Mouse (Mus musculus) mesoderm, embryonic 11.5 days (tissue): ENCODE results near the gene Car12.

ENCODE experiments used
- DNase-seq: peaks from one replicate; pipeline ENCODE4 v3.0.0-alpha.2; 2012; ENCODE audit warnings: low read depth, low spot score

The Car12 gene

DNA sequence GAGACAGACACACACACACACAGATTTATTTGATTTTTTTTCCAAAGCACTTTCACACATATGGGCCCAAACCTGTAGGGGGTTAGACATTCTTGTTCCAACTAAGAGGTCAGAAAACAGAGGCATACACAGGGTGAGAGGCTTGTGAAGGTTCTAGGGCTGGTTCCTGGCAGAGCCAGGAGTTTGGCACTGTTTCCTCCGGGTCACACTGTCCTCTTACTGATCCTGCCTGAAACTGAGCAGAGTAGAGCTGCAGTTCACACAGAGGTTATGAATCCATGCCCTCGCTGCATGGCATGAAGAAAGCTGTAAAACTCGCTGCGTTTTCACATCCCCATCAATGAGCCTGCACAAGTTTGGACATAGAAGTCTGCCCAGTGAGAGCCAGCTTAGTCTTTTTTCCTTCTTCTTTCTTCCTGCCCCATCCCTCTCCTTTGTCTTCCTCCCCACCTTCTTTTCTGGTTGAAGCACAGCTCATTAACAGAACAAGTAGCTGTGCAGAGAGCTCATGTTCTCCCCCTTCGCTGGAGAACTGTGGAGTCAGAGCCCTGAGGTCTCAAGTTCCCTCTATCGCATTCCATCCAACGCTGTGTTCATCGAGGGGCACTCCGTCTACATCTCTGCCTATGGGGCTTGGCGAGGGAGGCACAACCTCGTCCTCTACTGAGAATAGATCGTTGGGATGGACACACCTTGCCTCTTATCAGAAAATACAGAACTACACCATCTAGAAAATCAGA, 4.5 kb upstream of the Car12 start:
- no peak for DNase-seq

- DNase-seq, result no peak
These were observed 2.9 kb upstream of the Car12 start for GRCm38 (mm10) chr9:66710626-66711025.

GRCm38 (mm10) chr9:66714022-66714515, 583 bp downstream of the Car12 start:
- no peak for DNase-seq

DNA sequence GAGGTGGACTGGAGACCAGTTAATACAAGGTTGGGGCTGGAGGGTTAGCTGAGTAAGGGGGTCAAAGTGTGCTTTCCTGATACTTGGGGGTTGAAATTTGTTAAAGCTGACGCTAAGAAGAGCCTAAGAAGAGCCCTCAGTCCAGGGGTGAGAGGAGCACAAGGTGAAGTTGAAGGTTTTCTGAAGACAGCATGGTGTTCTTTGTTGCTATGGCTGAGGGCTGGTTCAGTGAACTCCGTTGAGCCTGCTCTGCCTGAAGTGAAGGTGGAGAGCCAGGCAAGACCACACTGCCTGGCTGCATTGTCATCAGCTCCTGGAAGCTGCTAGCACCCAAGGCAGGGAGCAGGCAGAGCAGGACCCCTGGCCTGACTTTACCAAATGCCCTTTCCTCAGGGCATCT, 1.9 kb downstream of the Car12 start:
- DNase-seq, result no peak

GRCm38 (mm10) chr9:66716533-66716932, 3.0 kb downstream of the Car12 start:
- DNase-seq, result no peak

DNA sequence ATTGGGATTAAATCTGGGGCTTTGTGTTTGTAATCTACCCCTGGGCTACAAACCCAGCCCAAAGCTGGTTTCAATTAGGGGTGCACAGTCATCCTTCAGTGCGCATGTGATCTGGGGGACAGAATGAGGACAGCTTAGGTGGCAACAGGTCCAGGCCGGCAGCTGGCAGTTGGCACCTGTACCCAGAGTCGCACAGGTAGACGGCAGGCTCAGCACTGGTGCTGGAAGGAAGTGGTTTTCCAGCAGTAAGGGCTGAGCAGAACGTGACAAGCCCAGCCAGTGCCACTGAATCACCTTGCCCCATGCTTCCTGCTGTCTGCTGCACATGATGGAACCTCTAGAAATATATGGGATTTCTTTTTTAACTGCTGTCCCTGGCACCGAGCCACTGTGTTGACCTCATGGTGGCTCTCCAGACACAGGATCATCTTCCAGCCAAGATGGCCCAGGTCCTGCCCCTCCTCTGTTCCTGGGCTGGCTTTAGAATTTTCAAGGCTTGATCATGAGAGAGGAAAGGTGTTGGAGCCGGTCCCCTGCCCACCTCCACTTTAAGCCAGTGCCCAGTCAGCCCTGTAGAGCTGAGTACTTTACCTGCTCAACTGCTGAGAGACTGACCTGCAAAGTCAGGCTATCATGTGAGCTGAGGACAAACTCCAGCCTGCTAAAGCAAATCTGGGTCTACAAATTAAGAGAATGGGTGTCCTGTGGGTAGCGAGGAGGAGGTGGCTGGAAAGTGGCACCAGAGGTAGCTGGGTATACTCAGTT, 7.4 kb downstream of the Car12 start:
- DNase-seq, result no peak

GRCm38 (mm10) chr9:66722187-66722868, 8.8 kb downstream of the Car12 start:
- DNase-seq, result no peak

- no peak for DNase-seq
These were observed 9.4 kb downstream of the Car12 start for GRCm38 (mm10) chr9:66722869-66723272.

- no peak for DNase-seq
These were observed 12.1 kb downstream of the Car12 start for GRCm38 (mm10) chr9:66725591-66725990.

DNA sequence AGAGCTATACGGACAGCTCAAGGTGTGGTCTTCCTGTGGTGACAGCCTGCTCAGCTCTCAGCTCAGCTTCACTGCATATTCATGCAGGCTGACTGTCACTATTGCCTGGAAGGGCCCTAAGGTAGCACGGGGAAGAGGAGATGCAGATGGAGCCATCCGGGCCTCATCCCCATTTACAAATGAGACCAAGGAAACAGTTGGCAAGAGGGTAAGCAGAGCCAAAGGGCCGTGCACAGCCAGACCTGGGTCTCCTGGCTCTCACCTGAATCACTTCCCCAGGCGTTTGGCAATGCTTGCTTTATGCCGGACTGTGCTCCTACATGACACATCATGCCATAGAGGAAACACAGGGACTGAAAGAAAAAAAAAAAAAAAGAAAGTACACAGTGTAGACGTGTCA, 13.8 kb downstream of the Car12 start:
- no peak for DNase-seq

GRCm38 (mm10) chr9:66730556-66730955, 17.1 kb downstream of the Car12 start:
- no peak for DNase-seq

- DNase-seq, result no peak
These were observed 17.8 kb downstream of the Car12 start for GRCm38 (mm10) chr9:66731284-66731683.

DNA sequence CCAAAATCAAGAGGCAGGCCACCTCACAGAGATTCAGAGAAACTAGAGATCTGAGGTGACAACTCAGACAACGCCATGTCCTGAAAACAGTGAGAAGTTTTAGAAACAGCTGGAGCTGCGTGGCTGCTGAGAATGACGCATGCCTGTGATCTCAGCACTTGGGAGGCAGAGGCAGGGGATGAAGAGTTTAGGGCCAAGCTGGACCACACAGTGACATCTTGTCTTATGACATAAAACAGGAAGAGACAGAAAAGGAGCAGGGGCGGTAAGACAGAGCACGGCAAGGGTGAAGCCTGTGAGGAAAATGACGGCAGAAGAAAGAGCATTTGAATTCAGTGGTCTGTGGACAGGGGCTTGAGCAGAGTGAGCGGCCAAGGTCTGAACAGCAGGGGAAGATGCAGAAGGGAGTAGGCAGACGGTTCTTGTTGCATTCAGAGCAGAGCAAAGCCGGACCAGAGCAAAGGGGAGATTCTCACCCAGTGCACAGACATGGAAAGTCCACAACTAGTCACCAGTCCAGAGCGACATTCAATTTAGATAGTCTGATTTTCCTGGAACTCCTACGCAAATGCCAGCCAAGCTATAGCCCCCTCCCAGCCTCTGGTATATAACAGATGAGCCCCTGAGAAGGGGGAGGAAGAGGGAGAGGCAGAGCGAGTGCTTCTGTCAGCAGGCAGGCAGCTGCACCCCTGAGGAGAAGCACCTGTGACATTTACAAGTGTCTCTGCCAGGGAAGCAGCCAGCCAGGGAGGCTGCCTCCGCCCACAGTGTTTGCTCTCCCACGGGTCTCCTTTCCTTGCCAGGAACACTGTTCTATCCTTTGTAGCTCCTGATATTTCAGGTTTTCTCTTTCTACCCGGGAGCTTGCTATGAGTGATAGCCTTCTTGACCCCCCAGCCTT, 19.6 kb downstream of the Car12 start:
- DNase-seq, result no peak

DNA sequence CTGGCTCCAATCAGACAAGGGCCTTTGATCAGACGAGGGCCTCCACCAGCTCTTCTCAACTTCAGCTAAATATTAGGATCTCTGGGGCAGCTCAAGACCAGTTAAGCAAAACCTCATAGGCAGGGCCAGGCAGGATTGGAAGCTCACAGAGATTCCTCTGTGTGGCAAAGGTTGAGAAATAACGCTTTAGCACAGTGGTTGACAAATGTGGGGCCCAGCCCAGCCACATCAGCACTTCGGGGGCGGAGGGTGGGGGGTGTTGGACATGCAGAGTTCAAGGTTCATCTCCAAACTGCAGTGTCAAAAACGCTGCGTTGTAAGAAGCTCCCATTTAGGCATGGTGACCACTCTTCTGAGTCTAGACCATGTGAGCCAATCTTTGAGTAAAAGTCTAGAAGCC, 21.1 kb downstream of the Car12 start:
- DNase-seq, result no peak

GRCm38 (mm10) chr9:66735122-66735521, 21.6 kb downstream of the Car12 start:
- DNase-seq, result no peak

DNA sequence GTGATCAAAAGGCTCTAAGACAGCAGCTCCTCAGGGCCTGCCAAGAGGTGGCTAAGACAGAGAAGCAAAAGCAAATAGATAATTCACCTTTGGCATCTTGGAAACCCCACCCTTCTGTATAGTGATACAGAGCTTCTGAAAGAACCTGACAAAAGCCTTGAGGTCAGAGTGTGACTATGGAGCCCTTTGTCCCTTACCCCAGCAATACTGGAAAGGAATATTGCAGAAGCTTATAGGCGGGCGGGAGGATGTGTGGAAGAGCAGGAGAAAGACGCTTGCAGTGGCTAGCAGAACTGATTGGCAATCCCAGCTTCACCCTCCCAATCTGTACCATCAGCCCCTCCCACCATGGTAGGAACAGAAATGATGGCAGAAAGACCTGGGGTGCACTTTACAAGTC, 22.5 kb downstream of the Car12 start:
- DNase-seq, result no peak

- DNase-seq, result no peak
These were observed 23.1 kb downstream of the Car12 start for GRCm38 (mm10) chr9:66736551-66736950.

- no peak for DNase-seq
These were observed 26.0 kb downstream of the Car12 start for GRCm38 (mm10) chr9:66739516-66739915.

GRCm38 (mm10) chr9:66744531-66744930, 31.0 kb downstream of the Car12 start:
- no peak for DNase-seq

GRCm38 (mm10) chr9:66748390-66748789, 34.9 kb downstream of the Car12 start:
- DNase-seq, result no peak

GRCm38 (mm10) chr9:66752849-66753248, 39.4 kb downstream of the Car12 start:
- no peak for DNase-seq
